Mouse (Mus musculus) stomach, embryonic 15.5 days (tissue): ENCODE results near the gene Pcsk5. TPM values are rescaled to one million over a fixed set of nuclear protein-coding genes. Genes with fewer than 3 reads are reported as not detected.

ENCODE experiments used
- ATAC-seq: fragments of 200-750 bp; cut with Nextera tagmentation; 2 replicates; pipeline ENCODE4 v1.8.0; 2017; ENCODE audit warnings: low read depth, moderate number of reproducible peaks, moderate TSS enrichment; ENCODE audit not compliant: insufficient read depth, low FRiP score
- H3K27ac ChIP-seq: fragments of 300-500 bp; sonication (generic); 2 replicates; pipeline ENCODE4 v1.5.1; 2015; ENCODE audit warnings: mild to moderate bottlenecking, inconsistent platforms
- H3K27me3 ChIP-seq: fragments of 300-500 bp; sonication (generic); replicated peaks from 2 replicates; pipeline ENCODE4 v1.6.1; 2015; ENCODE audit warnings: inconsistent platforms
- H3K36me3 ChIP-seq: fragments of 300-500 bp; sonication (generic); 2 replicates; pipeline ENCODE4 v1.6.1; 2015; ENCODE audit warnings: inconsistent platforms
- H3K4me1 ChIP-seq: fragments of 300-500 bp; sonication (generic); 2 replicates; pipeline ENCODE4 v1.6.1; 2015; ENCODE audit warnings: inconsistent platforms
- H3K4me2 ChIP-seq: fragments of 300-500 bp; sonication (generic); 2 replicates; pipeline ENCODE4 v1.6.1; 2015; ENCODE audit warnings: mild to moderate bottlenecking, inconsistent platforms
- H3K4me3 ChIP-seq: fragments of 300-500 bp; sonication (generic); replicated peaks from 2 replicates; pipeline ENCODE4 v1.5.1; 2015; ENCODE audit warnings: inconsistent platforms
- H3K9ac ChIP-seq: fragments of 300-500 bp; sonication (generic); 2 replicates; pipeline ENCODE4 v1.6.1; 2015; ENCODE audit warnings: inconsistent platforms
- H3K9me3 ChIP-seq: fragments of 300-500 bp; sonication (generic); 2 replicates; pipeline ENCODE4 v1.6.1; 2016; ENCODE audit warnings: inconsistent platforms
- WGBS: fragments of 180-500 bp; shearing (Covaris S2); methylation state at CpG from one replicate; pipeline ENCODE4 v1.1.7; 2015; 5-methylcytosine and 5-hydroxymethylcytosine counted together
- polyA plus RNA-seq: library from polyadenylated mRNA; unstranded; fragments of >200 nt; fragmentation: Nextera tagmentation; extraction: Ambion mirVana; gene quantifications from 2 replicates; pipeline ENCODE4 v1.2.1, GENCODE M21; 2015

The Pcsk5 gene
- polyA plus RNA-seq, 1 experiment from 2014 or later = 18.0 TPM

DNA sequence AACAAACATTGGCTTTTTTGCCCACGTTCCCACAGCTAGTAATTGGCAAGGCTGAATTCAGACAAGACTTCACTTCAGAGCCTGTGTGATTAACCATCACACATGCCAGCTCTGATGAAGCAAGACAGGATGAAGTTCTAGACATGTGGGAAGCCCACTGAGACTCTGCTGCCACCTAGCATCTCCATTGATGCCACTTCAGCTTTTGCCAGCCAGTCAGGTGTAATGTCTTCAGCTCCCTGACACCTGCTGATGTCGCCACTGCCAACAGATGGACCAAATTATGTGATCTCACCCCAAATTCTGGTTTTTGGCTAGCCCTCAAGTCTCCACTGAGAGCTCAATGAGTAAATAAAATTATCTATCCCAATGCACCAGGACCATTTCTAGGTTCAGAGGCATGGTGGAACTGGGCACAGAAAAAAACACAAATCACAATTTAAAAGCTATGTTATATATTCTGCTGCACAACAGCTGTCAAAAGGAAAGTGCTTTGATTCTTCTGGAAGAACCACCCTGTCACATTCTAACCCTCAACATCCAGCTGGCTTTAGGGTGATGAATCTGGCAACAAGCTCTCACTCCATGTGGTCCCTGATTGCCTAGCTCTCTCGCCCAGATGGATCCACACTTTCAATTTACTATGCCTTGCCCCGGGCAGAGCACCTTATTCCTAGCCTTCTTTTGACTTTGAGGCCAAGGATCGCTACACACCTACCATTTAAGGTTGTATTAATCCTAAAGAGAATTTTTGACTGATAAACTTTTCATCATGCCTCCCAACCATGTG, 67.6 kb downstream of the Pcsk5 start:
- H3K4me2 ChIP-seq = no peak overlapping the region
- no peak overlapping the region for H3K4me3 ChIP-seq
- no peak overlapping the region for H3K9ac ChIP-seq
- H3K27me3 ChIP-seq = no peaks in the 10 kb centered on the region
- 88% methylated on average over 5 of the region's 5 CpGs for WGBS
- no peak for ATAC-seq
- no peaks in the 10 kb centered on the region for H3K36me3 ChIP-seq
- no peaks in the 10 kb centered on the region for H3K4me1 ChIP-seq
- no peak overlapping the region for H3K27ac ChIP-seq
- no peaks in the 10 kb centered on the region for H3K9me3 ChIP-seq

DNA sequence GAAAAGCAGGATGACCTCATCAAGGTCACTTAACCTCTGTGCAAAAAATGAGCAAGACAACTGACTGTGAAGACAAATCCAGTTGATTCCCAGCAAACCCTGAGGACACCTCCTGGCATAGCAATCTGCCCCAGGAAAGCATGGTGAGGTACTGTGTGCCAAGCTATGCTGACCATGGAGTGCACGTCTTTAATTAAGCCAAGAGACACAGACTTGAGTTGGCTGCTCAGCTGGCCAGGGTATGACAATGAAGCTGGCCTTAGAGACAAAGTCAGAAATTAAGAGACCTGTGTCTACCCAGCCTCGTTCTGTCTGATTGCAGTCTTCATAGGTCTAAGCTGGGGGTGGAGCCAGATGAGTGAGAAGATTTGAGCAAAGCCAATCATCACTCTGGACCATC, 72.4 kb downstream of the Pcsk5 start:
- Histone ChIP-seq H3K27me3 (no peaks in the 10 kb centered on the region), H3K4me3 (no peak overlapping the region), H3K4me2 (no peak overlapping the region), H3K36me3 (no peaks in the 10 kb centered on the region), H3K9ac (no peak overlapping the region), H3K9me3 (no peaks in the 10 kb centered on the region), H3K4me1 (no peaks in the 10 kb centered on the region), H3K27ac (no peak overlapping the region)
- 85% methylated on average over 2 of the region's 2 CpGs for WGBS
- ATAC-seq = no peak

DNA sequence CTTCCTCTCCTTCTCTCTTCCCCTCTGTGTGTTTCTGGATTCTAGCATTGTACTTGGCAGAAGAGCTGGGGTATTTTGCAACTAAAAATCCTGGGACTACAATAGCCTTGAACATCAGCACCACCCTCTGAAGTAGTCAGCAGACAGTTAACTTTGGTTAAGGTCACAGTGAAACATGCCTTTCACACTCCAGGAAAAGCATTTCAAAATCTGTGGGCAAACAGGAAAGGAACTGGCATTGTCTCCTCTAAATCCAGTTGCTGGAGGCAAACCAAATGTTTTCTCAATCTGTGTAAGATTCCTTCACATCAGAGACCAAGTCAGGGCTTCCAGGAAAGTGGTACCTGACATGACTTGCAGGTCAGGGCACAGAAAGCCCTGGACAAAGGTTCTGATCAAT, 74.7 kb downstream of the Pcsk5 start:
- H3K4me3 ChIP-seq = no peak overlapping the region
- H3K36me3 ChIP-seq = no peaks in the 10 kb centered on the region
- H3K9ac ChIP-seq = no peak overlapping the region
- no peak overlapping the region for H3K27ac ChIP-seq
- H3K9me3 ChIP-seq = no peaks in the 10 kb centered on the region
- H3K27me3 ChIP-seq = no peaks in the 10 kb centered on the region
- H3K4me2 ChIP-seq = no peak overlapping the region
- ATAC-seq = no peak
- no peaks in the 10 kb centered on the region for H3K4me1 ChIP-seq

DNA sequence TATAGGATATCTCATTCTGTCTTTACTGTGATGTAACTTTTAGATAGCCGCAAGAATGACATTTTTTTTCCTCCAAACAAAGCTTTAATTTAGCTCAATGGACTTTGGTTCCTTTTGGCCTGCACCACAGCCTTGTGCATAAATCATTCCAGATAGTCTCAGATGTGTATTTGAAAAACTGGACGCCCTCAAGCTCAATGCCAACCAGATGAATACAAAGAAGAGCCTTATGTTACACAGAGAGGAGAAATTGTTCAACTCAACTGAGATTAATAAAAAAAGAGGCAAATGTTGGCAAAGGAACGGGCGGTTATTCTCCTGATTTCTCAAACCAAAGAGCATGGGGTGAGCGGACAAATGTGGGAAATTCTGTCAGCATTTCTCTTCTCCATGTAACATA, 75.8 kb downstream of the Pcsk5 start:
- no peaks in the 10 kb centered on the region for H3K4me1 ChIP-seq
- H3K27me3 ChIP-seq = no peaks in the 10 kb centered on the region
- ATAC-seq = no peak
- no peak overlapping the region for H3K27ac ChIP-seq
- no peaks in the 10 kb centered on the region for H3K36me3 ChIP-seq
- H3K9ac ChIP-seq = no peak overlapping the region
- H3K4me2 ChIP-seq = no peak overlapping the region
- no peak overlapping the region for H3K4me3 ChIP-seq
- WGBS = 83% methylated on average over 5 of the region's 5 CpGs
- no peaks in the 10 kb centered on the region for H3K9me3 ChIP-seq

DNA sequence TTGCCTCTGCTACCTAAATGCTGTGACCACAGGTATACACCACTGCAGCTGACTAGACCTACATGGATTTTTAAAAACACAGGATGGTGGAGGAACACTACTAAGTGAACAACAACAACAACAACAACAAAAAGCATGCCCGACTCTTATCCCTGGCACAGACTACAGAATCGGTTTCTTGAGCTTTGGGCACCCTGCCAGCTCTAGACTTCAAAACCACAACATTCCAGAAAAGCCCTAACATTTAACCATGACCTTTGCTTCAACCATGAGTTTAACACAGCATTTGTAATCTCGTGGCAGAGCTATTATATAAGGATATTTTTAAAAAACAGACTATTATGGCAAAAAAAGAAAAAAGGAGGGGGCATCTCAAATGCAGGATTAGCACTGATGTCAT, 84.6 kb downstream of the Pcsk5 start:
- Histone ChIP-seq H3K9ac (no peak overlapping the region), H3K9me3 (no peaks in the 10 kb centered on the region), H3K36me3 (no peaks in the 10 kb centered on the region), H3K27ac (no peak overlapping the region), H3K27me3 (no peaks in the 10 kb centered on the region), H3K4me3 (no peak overlapping the region), H3K4me2 (no peak overlapping the region), H3K4me1 (no peaks in the 10 kb centered on the region)
- no peak for ATAC-seq
- 48% methylated on average over 3 of the region's 3 CpGs for WGBS

DNA sequence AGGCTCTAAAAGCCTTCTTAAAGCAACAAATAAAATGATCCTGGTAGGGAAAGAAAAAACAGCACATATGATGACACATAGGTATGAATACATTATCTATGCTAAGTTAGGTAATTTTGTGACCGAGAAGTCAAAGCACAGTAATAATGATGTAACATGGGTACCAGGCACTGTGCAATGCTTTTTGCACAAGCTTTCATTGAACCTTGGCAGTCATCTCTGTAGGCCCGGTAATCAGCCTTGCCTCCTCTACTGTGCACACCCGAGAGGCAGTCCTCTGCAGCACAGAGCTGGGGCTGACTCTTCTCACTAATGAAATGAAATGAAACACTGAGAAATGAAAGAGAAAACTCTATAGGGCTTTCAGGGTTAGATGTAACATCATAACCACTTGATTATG, 89.1 kb downstream of the Pcsk5 start:
- no peaks in the 10 kb centered on the region for H3K36me3 ChIP-seq
- H3K4me2 ChIP-seq = no peak overlapping the region
- H3K27me3 ChIP-seq = no peaks in the 10 kb centered on the region
- H3K4me3 ChIP-seq = no peak overlapping the region
- H3K4me1 ChIP-seq = no peaks in the 10 kb centered on the region
- 88% methylated on average over 3 of the region's 3 CpGs for WGBS
- H3K9ac ChIP-seq = no peak overlapping the region
- no peak overlapping the region for H3K27ac ChIP-seq
- H3K9me3 ChIP-seq = no peaks in the 10 kb centered on the region
- no peak for ATAC-seq

DNA sequence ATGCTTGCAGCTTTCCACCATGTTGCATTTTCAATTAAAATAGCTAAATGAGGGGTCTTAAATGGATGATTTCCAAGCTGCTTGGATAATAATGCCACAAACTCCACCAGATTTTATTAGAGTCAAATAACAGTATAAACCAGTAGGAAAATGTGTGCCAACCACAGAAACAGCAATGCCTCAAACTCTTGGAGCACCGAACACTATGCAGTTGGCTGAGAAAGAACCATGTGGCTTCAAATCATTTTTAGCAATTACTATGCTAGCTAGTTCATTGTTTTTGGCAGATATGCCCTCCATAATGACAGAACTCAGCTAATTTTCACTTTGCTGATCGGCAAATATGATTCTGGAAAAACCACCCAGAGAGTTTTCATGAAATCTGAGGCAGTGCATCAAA, 92.1 kb downstream of the Pcsk5 start:
- Histone ChIP-seq H3K36me3 (no peaks in the 10 kb centered on the region), H3K4me3 (no peak overlapping the region), H3K27ac (no peak overlapping the region), H3K9ac (no peak overlapping the region), H3K9me3 (no peaks in the 10 kb centered on the region), H3K27me3 (no peaks in the 10 kb centered on the region), H3K4me2 (no peak overlapping the region), H3K4me1 (no peaks in the 10 kb centered on the region)
- 89% methylated on average over 2 of the region's 2 CpGs for WGBS
- ATAC-seq = no peak

DNA sequence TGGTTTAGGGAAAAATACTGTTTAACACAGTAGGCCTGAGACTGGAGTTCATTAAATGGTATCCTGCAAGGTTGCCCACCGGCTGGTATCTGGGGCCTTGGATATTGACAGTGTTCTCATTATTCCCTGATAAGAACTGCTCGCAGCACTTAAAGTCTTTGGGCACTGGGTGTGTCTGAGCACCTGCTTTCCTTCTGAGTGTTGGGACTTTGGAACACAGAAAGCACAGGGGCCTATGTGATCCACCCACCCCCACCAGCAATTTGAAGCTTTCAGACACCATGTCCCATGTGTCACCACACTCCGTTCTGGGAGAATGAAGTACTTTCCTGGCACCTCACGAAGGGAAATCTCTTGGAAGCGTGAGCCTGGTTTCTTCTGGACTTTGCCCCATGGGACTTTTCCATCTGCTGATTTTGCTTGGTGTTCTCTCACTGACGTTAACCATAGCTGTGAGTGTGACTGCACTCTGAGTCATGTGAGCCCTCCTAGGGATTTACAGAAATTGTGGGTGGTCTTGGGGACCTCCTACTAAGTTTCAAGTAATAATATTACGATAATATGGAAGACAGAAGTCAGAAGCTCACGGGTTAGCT, 92.9 kb downstream of the Pcsk5 start:
- Histone ChIP-seq H3K9ac (no peak overlapping the region), H3K9me3 (no peaks in the 10 kb centered on the region)
- peak; percentile 86 for ATAC-seq

DNA sequence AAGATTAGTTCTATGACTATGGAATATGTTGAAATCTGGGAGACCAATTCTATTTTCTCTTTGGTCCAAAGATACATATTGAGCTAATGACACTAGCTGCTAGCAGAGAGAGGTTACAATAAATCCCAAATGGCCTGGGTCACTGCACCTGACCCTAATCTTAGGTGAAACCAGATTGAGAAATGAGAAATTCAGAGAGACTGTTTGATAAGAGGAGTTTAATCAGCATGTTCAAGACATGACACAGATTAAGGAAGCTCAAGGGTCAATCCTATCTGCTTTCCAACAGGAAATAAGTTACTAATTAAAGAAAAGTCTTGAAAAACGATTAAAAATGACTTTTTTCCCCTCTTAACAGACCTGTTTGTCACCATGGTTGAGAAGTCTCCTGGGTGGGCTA, 96.0 kb downstream of the Pcsk5 start:
- Histone ChIP-seq H3K4me2 (no peak overlapping the region), H3K9ac (no peak overlapping the region), H3K27me3 (no peaks in the 10 kb centered on the region), H3K4me3 (no peak overlapping the region), H3K4me1 (no peaks in the 10 kb centered on the region), H3K27ac (no peak overlapping the region), H3K9me3 (no peaks in the 10 kb centered on the region), H3K36me3 (no peaks in the 10 kb centered on the region)
- 39% methylated on average over 1 of the region's 1 CpGs for WGBS
- ATAC-seq = no peak

More for the DNA sequence above, 92.9 kb downstream of the Pcsk5 start:
- Histone ChIP-seq H3K4me2 (no peak overlapping the region), H3K27ac (0 out of 2 replicates have a peak overlapping the region, but pooled peaks have one; percentile 2), H3K4me1 (no peaks in the 10 kb centered on the region), H3K27me3 (no peaks in the 10 kb centered on the region), H3K36me3 (no peaks in the 10 kb centered on the region), H3K4me3 (no peak overlapping the region)
- WGBS = 63% methylated on average over 8 of the region's 8 CpGs

DNA sequence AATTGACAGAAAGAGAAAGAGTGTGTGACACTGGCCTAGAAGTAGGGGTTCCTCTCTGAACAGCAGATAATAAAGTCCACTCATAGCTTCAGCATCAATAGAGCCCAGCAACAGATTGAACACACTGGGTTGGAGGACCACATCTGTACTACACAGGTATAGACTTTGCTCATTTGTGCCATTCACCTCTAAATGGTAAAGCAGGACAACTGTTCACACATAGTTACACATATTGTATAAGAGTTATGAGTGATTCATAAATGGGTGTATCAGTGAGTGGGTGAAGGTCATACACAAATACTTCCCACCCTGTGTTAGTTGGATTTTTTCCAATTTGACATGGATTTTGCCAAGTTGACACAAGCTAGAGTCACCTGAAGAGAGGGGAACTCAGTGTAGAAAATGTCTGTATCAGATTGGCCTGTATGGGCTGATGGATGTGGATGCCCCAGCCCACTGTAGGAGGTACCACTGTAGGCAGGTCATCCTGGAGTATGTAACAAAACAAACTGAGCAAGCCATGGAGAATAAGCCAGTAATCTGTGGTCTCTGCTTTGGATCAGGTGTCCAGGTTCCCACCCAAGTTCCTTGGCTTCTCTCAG, 104.7 kb downstream of the Pcsk5 start:
- Histone ChIP-seq H3K27ac (no peak overlapping the region), H3K9ac (no peak overlapping the region), H3K27me3 (no peaks in the 10 kb centered on the region), H3K4me1 (no peaks in the 10 kb centered on the region), H3K4me3 (no peak overlapping the region), H3K4me2 (no peak overlapping the region), H3K9me3 (no peaks in the 10 kb centered on the region), H3K36me3 (no peaks in the 10 kb centered on the region)
- ATAC-seq = no peak

DNA sequence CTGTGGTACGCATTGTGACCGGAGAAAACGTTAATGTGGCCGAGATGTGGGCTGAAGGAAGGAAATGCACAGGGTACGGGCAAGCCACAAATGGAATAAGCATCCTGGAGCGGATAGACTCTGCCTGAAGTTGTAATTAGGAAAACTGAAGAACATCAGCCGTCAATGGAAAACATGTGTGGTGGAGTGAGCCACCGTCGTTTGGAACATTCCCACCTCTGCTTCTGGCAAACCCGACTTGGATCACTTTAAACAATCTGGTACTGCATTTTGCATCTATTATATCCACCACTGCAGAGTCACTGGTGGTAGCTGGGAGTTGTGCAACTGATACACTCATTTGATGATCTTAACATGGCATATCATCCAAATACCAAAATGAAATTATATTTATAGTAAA, 120.4 kb downstream of the Pcsk5 start:
- Histone ChIP-seq H3K27ac (no peak overlapping the region), H3K4me2 (no peak overlapping the region), H3K4me1 (no peaks in the 10 kb centered on the region), H3K9ac (no peak overlapping the region), H3K36me3 (no peaks in the 10 kb centered on the region), H3K9me3 (no peaks in the 10 kb centered on the region), H3K4me3 (no peak overlapping the region), H3K27me3 (no peaks in the 10 kb centered on the region)
- WGBS = 85% methylated on average over 10 of the region's 10 CpGs
- ATAC-seq = no peak

DNA sequence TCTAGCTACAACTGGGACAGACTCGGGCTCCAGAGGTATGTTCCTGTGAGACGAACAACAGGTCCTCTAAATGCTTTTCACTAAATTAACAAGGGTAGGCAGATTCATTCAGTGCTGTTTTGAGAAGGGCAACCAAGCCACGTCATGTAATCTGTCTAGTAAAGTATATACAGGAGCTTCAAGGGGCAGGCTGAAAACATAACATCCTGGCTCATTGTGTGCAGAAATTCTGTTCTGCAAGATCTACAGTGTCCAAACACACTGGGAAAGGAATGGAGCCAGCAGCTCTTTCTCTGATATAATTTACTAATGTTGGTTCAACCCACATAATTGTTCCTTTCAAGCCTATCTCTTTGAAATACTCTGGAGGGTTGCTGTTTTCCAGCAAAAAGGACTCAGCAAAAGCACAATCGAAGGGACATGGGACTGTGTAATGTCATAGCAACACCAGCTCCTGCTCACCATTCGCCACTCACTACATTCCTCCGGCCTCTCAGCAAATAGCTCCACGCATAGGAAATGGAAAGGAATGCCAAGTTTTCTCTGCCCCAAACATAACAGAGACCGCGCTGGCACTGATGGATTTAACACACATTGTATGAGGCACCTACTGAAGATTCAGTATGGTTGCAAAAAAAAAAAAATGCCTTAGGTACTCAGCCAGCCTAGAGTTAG, 122.0 kb downstream of the Pcsk5 start:
- no peak for ATAC-seq
- Histone ChIP-seq H3K36me3 (no peaks in the 10 kb centered on the region), H3K9me3 (no peaks in the 10 kb centered on the region), H3K4me3 (no peak overlapping the region), H3K27me3 (no peaks in the 10 kb centered on the region), H3K27ac (no peak overlapping the region), H3K4me1 (no peaks in the 10 kb centered on the region), H3K9ac (no peak overlapping the region), H3K4me2 (no peak overlapping the region)
- WGBS = 43% methylated on average over 9 of the region's 9 CpGs
